Mouse (Mus musculus) ES-Bruce4 (cell line): ENCODE results near the gene Hoxa13.

Experiments
- CTCF ChIP-seq: IDR thresholded peaks from one replicate; pipeline ENCODE4 v1.8.1; 2011; ENCODE audit warnings: low read depth, low read length
- EP300 ChIP-seq: IDR thresholded peaks from 2 replicates; pipeline ENCODE4 v1.6.1; 2011; ENCODE audit warnings: low read depth, low read length; ENCODE audit not compliant: insufficient read depth
- POLR2A ChIP-seq: IDR thresholded peaks from one replicate; pipeline ENCODE4 v1.8.1; 2011; ENCODE audit warnings: low read length; ENCODE audit not compliant: insufficient read depth

DNA sequence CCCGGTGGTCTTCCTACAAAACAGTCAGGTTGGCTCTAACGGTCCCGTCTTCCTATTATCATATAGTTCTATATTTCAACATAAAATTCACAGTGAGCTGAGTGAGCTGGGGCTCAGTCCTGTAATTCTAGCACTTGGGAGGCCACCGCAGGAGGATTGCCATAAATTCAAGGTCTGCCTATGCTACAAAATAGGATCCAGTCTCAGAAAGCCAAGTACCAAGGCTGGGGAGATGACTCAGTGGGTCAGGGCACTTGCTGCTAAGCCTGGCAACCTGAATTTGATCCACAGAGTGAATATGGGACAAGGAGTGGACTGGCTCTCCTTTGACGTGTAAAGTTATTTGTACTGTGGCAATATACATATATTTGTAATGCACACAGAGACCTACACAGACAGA lies 23.2 kb upstream of the Hoxa13 start:
- TF ChIP-seq CTCF (no peak), EP300 (no peak), POLR2A (no peak)
